Mouse (Mus musculus) CH12.LX (cell line): ENCODE data around the gene Shmt2. TPM values are rescaled to one million over a fixed set of nuclear protein-coding genes. Genes with fewer than 3 reads are reported as not detected.

ENCODE experiments used
- DNase-seq: peaks from one replicate; pipeline ENCODE4 v3.0.0-alpha.2; 2013; ENCODE audit errors: extremely low read depth
- H3K27ac ChIP-seq: 2 replicates; pipeline ENCODE4 v1.5.1; 2012; ENCODE audit warnings: low read depth, mild to moderate bottlenecking, control low read depth, moderate library complexity; ENCODE audit not compliant: insufficient read depth
- H3K27me3 ChIP-seq: replicated peaks from 2 replicates; pipeline ENCODE3; 2012; ENCODE audit warnings: inconsistent platforms
- H3K36me3 ChIP-seq, 2 experiments: replicated peaks in 1 of 2; 2 replicates each; pipeline versions ENCODE3 to v1.6.1; 2012; ENCODE audit warnings: inconsistent platforms in 1 of 2, low read length in 1 of 2, mild to moderate bottlenecking in 1 of 2, mixed read lengths in 1 of 2, moderate library complexity in 1 of 2; ENCODE audit not compliant: control insufficient read depth in 1 of 2, insufficient read depth in 1 of 2
- H3K4me1 ChIP-seq, 2 experiments: 2 replicates each; pipeline ENCODE4 v1.6.1; 2012; ENCODE audit warnings: inconsistent platforms in 1 of 2, moderate library complexity in 1 of 2; ENCODE audit not compliant: insufficient read depth in 2 of 2, control insufficient read depth in 1 of 2
- H3K4me2 ChIP-seq: 2 replicates; pipeline ENCODE4 v1.6.1; 2012; ENCODE audit warnings: low read depth, mild to moderate bottlenecking, control low read depth; ENCODE audit not compliant: poor library complexity, insufficient read depth, severe bottlenecking
- H3K4me3 ChIP-seq, 3 experiments: fragments of 150-350 bp in 1 of 3; sonication (generic) in 1 of 3; replicated peaks in 1 of 3; 2 replicates each; pipeline versions ENCODE3 to v1.5.1; 2011 to 2012; ENCODE audit warnings: low read depth in 2 of 3, low read length in 2 of 3, mild to moderate bottlenecking in 2 of 3, moderate library complexity in 2 of 3, control low read depth in 1 of 3, improper control_type of control experiment in 1 of 3, inconsistent platforms in 1 of 3, mixed read lengths in 1 of 3; ENCODE audit not compliant: poor library complexity in 1 of 3
- H3K79me2 ChIP-seq: replicated peaks from 2 replicates; pipeline ENCODE4 v1.6.1; 2012; ENCODE audit warnings: mild to moderate bottlenecking, moderate library complexity; ENCODE audit not compliant: control insufficient read depth, poor library complexity, insufficient read depth, severe bottlenecking; ENCODE audit errors: extremely low read depth
- H3K9ac ChIP-seq: 2 replicates; pipeline ENCODE4 v1.6.1; 2012; ENCODE audit warnings: low read depth, mild to moderate bottlenecking, control low read depth, moderate library complexity; ENCODE audit not compliant: insufficient read depth
- H3K9me3 ChIP-seq: replicated peaks from 2 replicates; pipeline ENCODE3; 2012; ENCODE audit warnings: low read length, inconsistent platforms, mixed read lengths
- CHD1 ChIP-seq: IDR thresholded peaks from 2 replicates; pipeline ENCODE4 v1.6.1; 2012; ENCODE audit warnings: low read depth, low read length, improper control_type of control experiment, inconsistent platforms
- E2F4 ChIP-seq: IDR thresholded peaks from 2 replicates; pipeline ENCODE4 v1.6.1; 2011; ENCODE audit warnings: low read depth, low read length, improper control_type of control experiment; ENCODE audit not compliant: insufficient replicate concordance
- ELF1 ChIP-seq: IDR thresholded peaks from 2 replicates; pipeline ENCODE4 v1.6.1; 2014; ENCODE audit warnings: low read depth, mild to moderate bottlenecking, inconsistent platforms, low read length, improper control_type of control experiment
- ETS1 ChIP-seq: conservative IDR thresholded peaks from 2 replicates; pipeline ENCODE4 v1.6.1; 2012; ENCODE audit warnings: low read depth, mild to moderate bottlenecking, inconsistent platforms, low read length, improper control_type of control experiment, moderate library complexity
- JUN ChIP-seq: IDR thresholded peaks from 2 replicates; pipeline ENCODE4 v1.6.1; 2011; ENCODE audit warnings: low read depth, mild to moderate bottlenecking, low read length, improper control_type of control experiment, moderate library complexity; ENCODE audit not compliant: insufficient read depth
- JUND ChIP-seq: conservative IDR thresholded peaks from 2 replicates; pipeline ENCODE4 v1.6.1; 2011; ENCODE audit warnings: low read depth, low read length, improper control_type of control experiment
- MAFK ChIP-seq: IDR thresholded peaks from 2 replicates; pipeline ENCODE4 v1.6.1; 2011; ENCODE audit warnings: low read length, improper control_type of control experiment; ENCODE audit not compliant: insufficient replicate concordance
- MAZ ChIP-seq: IDR thresholded peaks from 2 replicates; pipeline ENCODE4 v1.6.1; 2012; ENCODE audit warnings: low read depth, mild to moderate bottlenecking, inconsistent platforms, low read length, improper control_type of control experiment, moderate library complexity
- MEF2A ChIP-seq: IDR thresholded peaks from 2 replicates; pipeline ENCODE4 v1.6.1; 2014; ENCODE audit warnings: low read depth, mild to moderate bottlenecking, inconsistent platforms, low read length, improper control_type of control experiment, borderline replicate concordance
- NELFE ChIP-seq: IDR thresholded peaks from 2 replicates; pipeline ENCODE4 v1.6.1; 2011; ENCODE audit warnings: low read depth, low read length, improper control_type of control experiment
- SMC3 ChIP-seq: IDR thresholded peaks from 2 replicates; pipeline ENCODE4 v1.6.1; 2011; ENCODE audit warnings: low read depth, low read length, improper control_type of control experiment
- TBP ChIP-seq: conservative IDR thresholded peaks from 2 replicates; pipeline ENCODE4 v1.6.1; 2011; ENCODE audit warnings: low read depth, low read length, improper control_type of control experiment
- TCF12 ChIP-seq: IDR thresholded peaks from 2 replicates; pipeline ENCODE4 v1.6.1; 2014; ENCODE audit warnings: low read depth, mild to moderate bottlenecking, inconsistent platforms, low read length, improper control_type of control experiment
- UBTF ChIP-seq: IDR thresholded peaks from 2 replicates; pipeline ENCODE4 v1.6.1; 2012; ENCODE audit warnings: low read depth, mild to moderate bottlenecking, inconsistent platforms, low read length, improper control_type of control experiment, moderate library complexity
- USF1 ChIP-seq: IDR thresholded peaks from 2 replicates; pipeline ENCODE4 v1.6.1; 2014; ENCODE audit warnings: low read depth, mild to moderate bottlenecking, inconsistent platforms, low read length, improper control_type of control experiment
- dilution Hi-C: fragments of 300-500 bp; cut with MboI; formaldehyde crosslinking; loops from 2 replicates; pipeline ENCODE4 v1.14.3; 2020; ENCODE audit warnings: low sequenced_read_pairs; ENCODE audit not compliant: extremely low pct_unique_long_range_greater_than_20kb, extremely low pct_ligation_motif_present
- in situ Hi-C: fragments of 300-500 bp; cut with MboI; formaldehyde crosslinking; loops from 3 replicates; pipeline ENCODE4 v1.14.3; 2019; ENCODE audit warnings: low sequenced_read_pairs, low pct_ligation_motif_present, low pct_unique_long_range_greater_than_20kb, mixed read lengths
- polyA plus RNA-seq: library from polyadenylated mRNA; unstranded; fragments of >175 nt; gene quantifications from 2 replicates; pipeline ENCODE4 v1.2.1, GENCODE M21; 2012; ENCODE audit warnings: low read depth; ENCODE audit not compliant: insufficient read length
- total RNA-seq, 2 experiments: library from RNA; depleted of rRNA; stranded (reverse); fragments of 300-350 nt in 1 of 2; fragments of >200 nt in 1 of 2; gene quantifications; 2 replicates each; pipeline ENCODE4 v1.2.3; 2012 to 2014

The Shmt2 gene
- total and polyA plus RNA-seq, 3 experiments, result 267 to 353 (median 317) TPM

GRCm38 (mm10) chr10:127496156-127496555 lies 26.1 kb downstream of the Shmt2 start:
- H3K4me3 ChIP-seq, result no peak overlapping the region
- TF ChIP-seq UBTF, result no peak
- no peak for TF ChIP-seq ETS1
- TF ChIP-seq E2F4, result no peak
- TF ChIP-seq TBP, result no peak
- TF ChIP-seq SMC3, result no peak
- TF ChIP-seq NELFE, result no peak
- TF ChIP-seq TCF12, result no peak
- TF ChIP-seq JUND, result no peak
- no peak for TF ChIP-seq MAZ
- no peak for TF ChIP-seq CHD1
- dilution Hi-C loops, result no loop called here
- H3K4me1 ChIP-seq, result no peaks in the 10 kb centered on the region
- no peaks in the 10 kb centered on the region for H3K27me3 ChIP-seq
- no peak overlapping the region for H3K27ac ChIP-seq
- H3K9ac ChIP-seq, result no peak overlapping the region
- no peak for DNase-seq
- H3K4me2 ChIP-seq, result no peak overlapping the region
- H3K79me2 ChIP-seq, result no peaks in the 10 kb centered on the region
- H3K9me3 ChIP-seq, result no peaks in the 10 kb centered on the region
- in situ Hi-C loops, result no loop called here
- peaks cover 47 to 86% of the 10 kb centered on the region in 2 experiments for H3K36me3 ChIP-seq

- dilution Hi-C loops (no loop called here), in situ Hi-C loops (no loop called here)
- Histone ChIP-seq H3K27me3 (no peaks in the 10 kb centered on the region), H3K79me2 (no peaks in the 10 kb centered on the region), H3K27ac (no peak overlapping the region), H3K36me3 (peaks cover 58 to 91% of the 10 kb centered on the region in 2 experiments), H3K4me3 (no peak overlapping the region), H3K9ac (no peak overlapping the region), H3K4me1 (no peaks in the 10 kb centered on the region), H3K9me3 (no peaks in the 10 kb centered on the region), H3K4me2 (no peak overlapping the region)
- no peak for DNase-seq
- no peak for TF ChIP-seq USF1
- no peak for TF ChIP-seq MEF2A
- no peak for TF ChIP-seq ELF1
- no peak for TF ChIP-seq JUN
- TF ChIP-seq MAFK, result no peak
- no peak for TF ChIP-seq SMC3
Measured at GRCm38 (mm10) chr10:127492118-127492517, 30.1 kb downstream of the Shmt2 start.
